Mouse (Mus musculus) erythroblast, adult 5-6 weeks (primary cell): ENCODE data around the gene Tmem258. TPM values are rescaled to one million over a fixed set of nuclear protein-coding genes. Genes with fewer than 3 reads are reported as not detected.

Source experiments
- ATAC-seq: replicated peaks from 2 replicates; pipeline ENCODE4 v1.8.0; 2016; ENCODE audit warnings: moderate number of reproducible peaks, mild to moderate bottlenecking, moderate TSS enrichment, inconsistent platforms; ENCODE audit not compliant: poor library complexity, low FRiP score, severe bottlenecking
- total RNA-seq, 2 experiments: library from RNA; stranded (forward) in 1 of 2; stranded (reverse) in 1 of 2; fragments of 150-400 nt in 1 of 2; fragments of 200-764, 138-1000 nt in 1 of 2; gene quantifications; 2 replicates each; pipeline versions ENCODE4 v1.2.3 to v1.2.4; 2015 to 2017; ENCODE audit warnings: low replicate concordance in 2 of 2

Tmem258 gene
- total RNA-seq, 2 experiments from 2014 or later: 49.7 to 120 TPM

- ATAC-seq: no peak
Observed at GRCm38 (mm10) chr19:10219108-10219507, 15.3 kb downstream of the Tmem258 start.

GRCm38 (mm10) chr19:10219593-10219992 lies 15.8 kb downstream of the Tmem258 start:
- no peak for ATAC-seq

GRCm38 (mm10) chr19:10221585-10221984 lies 17.8 kb downstream of the Tmem258 start:
- ATAC-seq: no peak

- ATAC-seq: no peak
Observed at GRCm38 (mm10) chr19:10222656-10223055, 18.8 kb downstream of the Tmem258 start.

- no peak for ATAC-seq
Observed at GRCm38 (mm10) chr19:10223561-10223960, 19.7 kb downstream of the Tmem258 start.

- no peak for ATAC-seq
Observed at GRCm38 (mm10) chr19:10224637-10225453, 21.0 kb downstream of the Tmem258 start.

- ATAC-seq: no peak
Observed at GRCm38 (mm10) chr19:10225767-10226166, 22.0 kb downstream of the Tmem258 start.

- no peak for ATAC-seq
Observed at GRCm38 (mm10) chr19:10231016-10231415, 27.2 kb downstream of the Tmem258 start.

GRCm38 (mm10) chr19:10231871-10232270 lies 28.1 kb downstream of the Tmem258 start:
- ATAC-seq: no peak

- ATAC-seq: no peak
Observed at GRCm38 (mm10) chr19:10232327-10233017, 28.7 kb downstream of the Tmem258 start.

GRCm38 (mm10) chr19:10235784-10236565 lies 32.2 kb downstream of the Tmem258 start:
- no peak for ATAC-seq

GRCm38 (mm10) chr19:10238477-10238876 lies 34.7 kb downstream of the Tmem258 start:
- ATAC-seq: no peak

- ATAC-seq: no peak
Observed at GRCm38 (mm10) chr19:10239419-10239818, 35.6 kb downstream of the Tmem258 start.

GRCm38 (mm10) chr19:10239975-10240653 lies 36.3 kb downstream of the Tmem258 start:
- no peak for ATAC-seq

- ATAC-seq: peak; percentile 63
Observed at GRCm38 (mm10) chr19:10240654-10241305, 37.0 kb downstream of the Tmem258 start, which contains the start of gene Myrf. TSS of gene Myrf (minus strand) at chr19:10240748.

GRCm38 (mm10) chr19:10242916-10243315 lies 39.1 kb downstream of the Tmem258 start:
- ATAC-seq: no peak

- no peak for ATAC-seq
Observed at GRCm38 (mm10) chr19:10244183-10244582, 40.4 kb downstream of the Tmem258 start.

- ATAC-seq: no peak
Observed at GRCm38 (mm10) chr19:10247165-10247564, 43.4 kb downstream of the Tmem258 start.

GRCm38 (mm10) chr19:10248128-10248527 lies 44.3 kb downstream of the Tmem258 start:
- no peak for ATAC-seq
